Mouse (Mus musculus) frontal cortex, postnatal 14 days (tissue): ENCODE measurements at regions not wholly inside any gene's neighbourhood (a gene's known extent, or its start where the extent isn't known, plus 50 kb on each side); places are given as distances from the start of the nearest gene placed in this dataset.
A peak's percentile ranks its signal among the peaks of the same experiment; 100 is the strongest.
"Not testable (repeated sequence)": the region's sequence is repeated elsewhere in the genome, so short reads cannot be mapped to it uniquely, and the experiment has no call there.

Source experiments
- DNase-seq, 2 experiments: peaks; one replicate each; pipeline ENCODE4 v3.0.0; 2022; ENCODE audit warnings: low spot score in 2 of 2

DNA sequence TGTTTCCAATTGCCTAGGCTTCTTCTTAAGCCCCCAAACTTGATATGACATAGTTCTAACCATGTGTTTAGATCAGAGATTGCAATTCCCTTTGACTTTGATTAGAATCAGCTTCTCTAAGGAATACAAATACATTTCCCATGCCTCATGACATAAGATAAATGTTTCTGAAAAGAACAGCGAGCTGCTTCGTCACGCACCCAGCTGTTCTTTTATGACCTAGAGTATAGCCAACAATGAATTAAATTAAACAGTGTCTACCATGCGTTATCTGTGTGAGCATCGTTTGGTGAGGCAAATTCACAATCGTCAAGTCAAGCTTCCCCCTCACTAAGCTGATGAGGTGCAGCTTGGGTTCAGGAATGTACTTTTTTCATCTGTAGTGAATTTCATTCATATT is 261.8 kb upstream of the Dcbld2 start:
- DNase-seq = no peak

DNA sequence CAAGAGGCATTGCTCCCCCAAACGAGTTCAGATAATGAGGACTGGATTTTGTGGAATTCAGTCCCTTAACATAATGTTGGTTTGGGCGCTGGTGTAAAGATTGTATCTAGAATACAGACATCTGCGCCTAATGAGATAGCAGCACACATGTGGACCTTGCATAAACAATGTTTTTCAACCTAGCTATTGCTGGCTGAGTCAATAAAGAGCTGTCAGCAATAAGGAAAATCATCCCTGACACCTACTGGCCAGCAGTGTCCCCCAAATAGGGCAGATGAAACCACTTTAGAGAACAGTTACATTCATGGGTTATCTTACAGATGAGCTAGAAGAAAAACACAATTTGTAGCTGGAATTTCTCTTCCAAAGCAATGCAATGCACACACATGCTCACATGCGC is 252.7 kb upstream of the Dcbld2 start:
- no peak for DNase-seq

DNA sequence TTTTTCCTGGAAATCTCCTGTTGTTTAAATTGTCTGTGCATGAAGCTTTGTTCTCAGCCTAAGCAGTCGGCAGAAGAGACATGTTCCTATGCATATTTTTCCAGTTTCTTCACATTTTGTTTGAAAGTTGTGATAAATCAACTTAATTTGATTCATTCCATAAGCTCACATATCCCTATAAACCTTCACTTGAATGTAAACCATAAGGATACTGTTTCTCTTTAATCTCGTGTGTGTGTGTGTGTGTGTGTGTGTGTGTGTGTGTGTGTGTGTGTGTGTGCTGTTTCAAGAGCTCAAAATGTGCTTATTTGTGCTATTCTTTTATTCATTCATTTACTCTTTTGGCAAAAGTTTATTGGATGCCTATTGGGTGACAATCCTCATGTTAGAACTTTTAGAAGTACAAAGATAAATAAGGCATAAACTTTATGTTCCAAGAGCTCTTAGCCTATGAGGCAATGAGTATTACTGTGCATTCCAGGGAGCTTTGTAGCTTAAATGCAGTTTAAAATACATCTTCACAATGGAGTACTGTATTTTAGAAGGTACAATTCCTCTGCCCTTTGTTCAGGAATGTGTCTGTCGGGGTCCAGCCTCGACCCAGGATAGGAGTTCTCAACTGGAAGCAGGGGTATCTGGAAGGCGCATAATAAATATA is 229.4 kb upstream of the Dcbld2 start:
- DNase-seq = no peak

DNA sequence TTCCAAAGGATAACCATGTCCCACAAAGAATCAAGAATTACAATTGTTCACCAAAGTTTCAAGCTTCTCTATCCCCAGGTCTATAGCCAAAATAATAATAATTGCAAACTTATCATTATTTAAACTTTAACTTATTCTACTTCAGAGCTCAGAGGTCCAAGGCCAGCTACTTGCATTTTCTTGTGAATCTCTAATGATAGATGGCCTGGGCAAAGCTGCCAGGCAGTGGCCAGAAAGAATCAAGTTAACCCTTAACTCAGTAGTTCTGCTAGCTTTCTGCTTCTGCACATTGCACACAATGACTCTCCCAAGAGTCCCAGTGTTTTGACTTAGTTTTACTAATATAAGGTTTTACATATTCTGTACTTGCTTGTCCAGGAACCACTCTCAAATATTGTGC is 228.3 kb upstream of the Dcbld2 start:
- DNase-seq = not testable (repeated sequence)

DNA sequence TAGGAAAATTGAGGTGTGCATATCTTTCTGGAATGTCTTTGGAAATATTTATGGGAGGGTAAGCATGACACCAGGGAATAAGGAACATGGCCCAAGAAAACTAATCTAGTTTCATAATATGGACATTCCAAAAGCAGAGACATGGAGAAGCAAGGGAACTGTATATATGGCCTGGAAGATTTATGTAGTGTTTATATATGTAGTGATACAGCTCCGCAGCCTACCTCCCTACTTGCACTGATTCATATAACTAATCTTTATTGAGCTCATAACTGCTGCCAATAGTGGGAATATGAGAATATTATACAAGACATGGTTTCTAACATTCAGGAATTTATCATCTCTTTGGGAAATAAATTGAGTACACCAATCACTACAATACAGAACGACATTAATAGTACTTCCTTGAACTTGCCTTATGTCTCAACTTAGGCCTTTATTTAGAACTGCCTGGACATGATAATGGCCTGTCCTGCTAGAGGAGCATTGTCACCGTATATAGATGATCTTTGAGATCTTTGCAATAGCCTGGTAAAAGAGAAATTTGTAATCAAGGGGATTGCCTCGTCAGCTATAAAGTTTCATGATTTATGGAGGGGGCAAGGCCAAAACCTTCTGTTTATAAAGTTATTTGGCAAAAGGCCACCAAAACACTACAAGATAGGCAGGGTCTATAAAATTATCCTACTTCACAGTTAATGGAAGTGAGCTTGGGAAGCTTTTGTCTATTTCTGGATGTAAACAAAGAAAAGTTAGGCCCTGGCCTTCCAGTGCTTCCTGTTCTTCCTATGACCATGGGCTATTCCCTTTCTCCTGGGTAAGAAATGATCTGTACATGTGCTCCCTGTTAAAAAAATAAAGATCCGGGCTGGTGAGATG is 213.4 kb upstream of the Dcbld2 start:
- DNase-seq = no peak

DNA sequence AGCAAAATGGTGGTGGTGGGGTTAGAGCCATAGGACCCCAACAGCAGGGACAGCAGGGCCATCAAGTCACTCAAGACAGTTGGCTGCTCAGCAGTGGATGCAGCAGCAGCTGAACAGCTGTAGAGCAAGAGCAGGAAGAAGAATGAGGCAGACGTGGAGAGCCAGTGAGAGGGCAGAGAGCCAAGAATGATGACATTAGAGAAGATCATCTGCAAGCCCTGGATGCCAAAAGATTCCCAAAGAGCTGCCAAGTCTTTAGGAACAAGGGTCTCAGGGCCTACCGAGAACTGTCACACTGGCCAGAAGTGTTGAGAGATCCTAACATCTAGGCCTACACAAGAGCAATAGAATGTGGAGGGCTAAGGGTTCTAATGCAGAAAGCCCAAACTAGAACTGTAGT is 196.4 kb upstream of the Dcbld2 start:
- DNase-seq = no peak

DNA sequence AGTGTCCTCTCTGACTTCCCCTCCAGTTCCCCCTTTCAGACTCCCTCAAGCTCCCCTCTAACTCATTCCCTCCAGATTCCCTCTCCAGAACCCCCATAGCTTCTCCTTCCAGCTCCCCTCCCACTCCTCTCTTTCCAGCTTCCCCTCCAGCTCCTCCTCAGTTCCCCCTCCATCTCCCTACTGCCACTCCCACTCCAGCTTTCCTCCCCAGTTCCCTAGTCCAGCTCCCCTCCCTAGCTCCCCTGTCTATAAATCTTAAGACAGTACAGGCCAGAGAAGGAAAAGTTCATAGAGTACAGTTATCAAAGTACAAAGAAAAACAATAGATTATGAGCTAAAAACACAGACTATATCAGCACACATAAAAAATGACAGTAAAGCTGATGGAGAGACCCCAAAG is 173.6 kb upstream of the Dcbld2 start:
- no peak for DNase-seq

DNA sequence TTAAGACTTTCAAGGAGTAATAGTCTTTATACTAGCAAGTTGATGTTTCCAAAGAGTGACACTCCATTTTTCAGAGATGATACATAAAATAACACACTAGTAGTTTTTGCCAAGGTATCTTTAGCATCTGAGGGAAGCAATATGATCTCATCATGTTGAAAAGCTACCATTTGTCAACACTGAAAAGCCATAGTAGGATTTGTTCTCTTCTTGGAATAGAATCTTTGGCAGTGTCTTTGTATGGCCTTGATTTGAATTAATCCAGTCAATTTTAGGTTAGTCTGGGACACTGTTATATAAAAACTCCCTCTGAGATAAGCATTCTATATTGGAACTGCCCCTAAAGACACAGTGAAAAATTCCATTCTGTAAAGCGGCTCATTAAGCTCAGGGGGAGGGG is 171.4 kb upstream of the Dcbld2 start:
- no peak for DNase-seq

DNA sequence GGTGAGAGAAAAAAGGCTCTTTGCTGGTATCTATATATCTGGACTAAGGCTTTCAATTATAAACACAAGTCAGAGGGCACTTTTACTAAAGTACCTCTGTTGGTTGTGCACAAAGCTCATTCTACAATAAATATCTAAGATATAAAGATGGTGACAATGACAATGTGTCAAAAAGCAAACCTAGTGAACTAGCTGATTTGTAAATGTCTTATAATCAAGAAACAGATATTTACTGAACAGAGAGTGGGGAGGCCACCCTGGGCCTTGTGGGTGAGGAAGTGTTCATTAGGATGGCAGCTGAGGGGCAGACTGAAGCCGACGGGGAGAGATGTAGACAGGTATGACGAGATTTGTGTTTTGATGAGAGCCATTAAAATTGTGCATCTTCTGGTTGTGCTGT is 132.0 kb upstream of the Dcbld2 start:
- no peak for DNase-seq

DNA sequence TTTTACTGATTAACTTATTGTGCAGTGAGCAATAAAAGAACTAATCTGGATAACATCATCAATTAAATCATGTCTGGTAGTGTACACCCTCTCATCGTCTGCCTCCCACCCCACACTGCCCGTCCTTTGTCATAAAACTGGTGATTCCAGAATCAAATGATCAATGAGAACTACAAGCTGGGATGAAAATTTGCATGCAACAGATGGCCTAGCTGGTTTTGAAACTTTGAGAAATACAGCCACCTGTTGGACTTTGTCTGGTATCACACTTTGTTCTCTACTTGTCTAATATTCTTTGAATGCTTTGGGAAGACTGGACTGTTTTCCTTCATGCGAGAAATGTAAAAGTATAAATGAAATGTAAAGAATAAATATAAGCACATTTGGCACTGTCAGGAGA is 126.8 kb upstream of the Dcbld2 start:
- no peak for DNase-seq

DNA sequence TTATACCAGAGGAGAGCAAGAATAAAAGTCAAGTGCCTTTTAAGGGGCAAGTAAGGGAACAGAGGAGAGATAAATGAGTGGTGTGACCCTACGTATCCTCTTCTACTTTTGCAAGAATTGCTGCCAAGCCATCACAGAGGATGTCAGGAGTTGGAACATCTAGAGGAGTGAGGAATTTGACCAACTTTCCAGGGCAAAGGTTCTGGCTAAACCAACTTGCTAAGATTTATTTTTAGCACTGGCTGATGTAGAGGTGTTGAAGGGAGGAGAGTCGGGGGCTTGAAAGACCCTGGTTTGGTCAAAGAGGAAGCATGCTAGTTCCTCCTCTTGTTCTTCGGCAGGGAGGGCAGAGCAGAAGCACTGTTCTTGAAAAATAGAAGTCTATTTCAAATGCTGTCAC is 113.8 kb upstream of the Dcbld2 start:
- no peak for DNase-seq

DNA sequence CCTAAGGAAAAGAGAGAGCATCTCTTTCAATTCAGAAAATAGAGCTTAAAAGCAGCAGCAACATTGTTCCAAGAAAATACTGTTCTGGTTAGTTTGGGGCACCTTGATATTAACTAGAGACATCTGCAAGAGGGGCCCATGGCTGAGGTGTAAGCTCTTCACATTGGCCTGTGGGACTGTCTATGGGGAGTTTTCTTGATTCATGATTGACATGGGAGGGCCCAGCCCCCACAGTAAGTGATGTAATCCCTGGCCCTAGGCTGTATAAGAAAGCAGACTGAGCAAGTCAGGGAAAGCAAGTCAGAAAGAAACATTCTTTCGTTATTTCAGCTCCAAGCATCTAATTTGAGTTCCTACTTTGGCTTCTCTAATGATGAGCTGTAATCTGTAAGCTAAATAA is 113.1 kb upstream of the Dcbld2 start:
- no peak for DNase-seq

DNA sequence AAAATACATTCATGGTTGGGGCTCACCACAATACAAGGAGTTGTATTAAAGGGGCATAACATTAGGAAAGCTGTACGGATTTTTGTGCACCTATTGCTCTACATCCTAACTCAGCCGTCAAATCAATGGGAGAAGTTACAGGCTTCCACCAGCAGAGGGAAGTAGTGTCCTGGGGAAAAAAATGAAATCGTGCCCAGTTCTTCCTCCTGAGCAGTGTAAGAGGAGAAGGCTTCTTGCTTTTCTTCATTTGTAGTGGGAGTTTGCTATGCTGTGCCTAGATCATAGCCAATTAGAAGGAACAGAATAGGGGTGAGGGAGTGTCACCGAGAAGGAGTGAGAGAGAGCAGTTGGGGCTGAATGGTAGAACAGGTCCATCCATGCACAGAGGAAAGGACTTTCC is 108.7 kb upstream of the Dcbld2 start:
- DNase-seq = peak; percentile 27 to 59

DNA sequence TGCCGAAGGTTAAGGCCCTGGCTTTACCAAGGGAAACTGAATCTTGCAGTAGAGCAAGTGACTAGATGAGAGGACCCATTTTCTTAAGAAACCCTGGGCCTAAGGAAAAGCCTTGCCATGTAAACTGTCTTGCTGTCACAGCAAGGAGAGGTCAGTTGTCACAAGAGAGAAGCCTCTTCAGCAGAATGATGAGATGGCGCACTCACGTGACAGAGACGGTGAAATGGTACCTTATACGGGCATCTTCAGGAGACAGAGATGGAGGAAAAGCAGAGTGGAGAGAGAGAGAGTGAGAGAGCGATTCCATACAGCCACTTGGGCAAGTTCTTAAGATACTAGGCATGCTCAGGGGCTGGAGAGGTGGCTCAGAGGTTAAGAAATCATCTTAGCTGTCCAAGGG is 108.1 kb upstream of the Dcbld2 start:
- no peak for DNase-seq

DNA sequence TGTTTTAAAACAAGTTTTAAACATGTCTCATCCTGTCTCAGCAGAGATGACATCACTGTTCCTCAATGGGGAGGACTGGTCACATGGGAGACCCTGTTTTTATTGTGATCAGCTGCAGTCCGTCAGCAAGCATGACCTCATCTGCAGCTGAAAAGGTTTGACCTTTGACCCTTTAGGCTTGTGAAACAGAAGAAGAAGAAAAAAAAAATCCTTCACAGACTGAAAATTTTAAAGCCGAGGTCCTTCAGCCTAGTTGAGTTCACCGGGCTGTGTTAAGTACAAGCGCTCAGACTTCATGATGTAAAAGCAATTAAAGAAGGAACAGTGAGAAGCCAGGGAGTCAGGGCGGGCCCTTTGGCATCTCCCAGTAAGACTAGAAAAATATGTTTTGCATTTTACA is 104.7 kb upstream of the Dcbld2 start:
- no peak for DNase-seq

DNA sequence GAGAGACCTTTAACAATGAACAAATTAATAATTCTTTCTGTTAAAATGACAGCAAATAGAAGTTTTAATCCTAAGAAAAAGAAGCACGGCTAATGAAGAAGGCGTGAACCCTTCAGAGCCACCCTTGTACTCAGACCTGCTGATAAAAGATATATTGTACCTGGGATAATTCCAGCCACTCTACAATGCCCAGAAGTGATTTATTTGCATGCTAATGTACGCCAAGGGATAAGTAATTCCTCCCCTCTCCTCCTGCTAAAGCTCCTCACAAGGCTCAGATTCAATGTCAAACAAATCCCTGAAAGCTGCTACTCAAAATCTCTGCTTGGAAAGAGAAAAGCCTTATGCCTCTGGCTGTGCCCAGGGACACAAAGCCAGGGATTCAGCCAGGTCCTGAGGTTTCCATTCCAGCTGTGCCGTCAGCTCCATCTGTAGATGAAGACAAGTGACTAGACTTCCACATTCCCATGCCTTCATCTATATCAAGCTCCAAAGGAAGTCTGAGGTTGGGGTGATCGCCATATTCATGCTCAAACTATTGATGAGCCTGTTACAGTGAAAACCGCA is 91.3 kb upstream of the Dcbld2 start:
- no peak for DNase-seq

DNA sequence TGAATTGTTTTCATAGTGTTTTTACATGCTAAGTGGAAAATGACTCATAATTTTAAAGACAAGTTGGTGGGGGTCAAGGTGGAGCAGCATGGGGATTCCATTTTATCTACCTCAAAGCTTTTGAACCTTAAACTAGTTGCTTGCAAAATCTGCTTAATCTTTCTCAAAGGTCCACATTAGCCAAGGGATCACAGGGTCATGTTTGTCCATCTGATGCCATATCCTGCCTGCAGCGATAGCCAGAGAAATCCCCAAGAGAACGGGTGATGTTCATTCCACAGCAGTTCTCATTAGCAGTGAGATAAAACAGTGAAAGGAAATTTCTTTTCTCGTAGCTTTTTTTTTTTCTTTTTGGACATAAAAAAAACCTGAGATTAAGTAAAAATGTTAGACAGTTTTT is 77.2 kb upstream of the Dcbld2 start:
- no peak for DNase-seq

DNA sequence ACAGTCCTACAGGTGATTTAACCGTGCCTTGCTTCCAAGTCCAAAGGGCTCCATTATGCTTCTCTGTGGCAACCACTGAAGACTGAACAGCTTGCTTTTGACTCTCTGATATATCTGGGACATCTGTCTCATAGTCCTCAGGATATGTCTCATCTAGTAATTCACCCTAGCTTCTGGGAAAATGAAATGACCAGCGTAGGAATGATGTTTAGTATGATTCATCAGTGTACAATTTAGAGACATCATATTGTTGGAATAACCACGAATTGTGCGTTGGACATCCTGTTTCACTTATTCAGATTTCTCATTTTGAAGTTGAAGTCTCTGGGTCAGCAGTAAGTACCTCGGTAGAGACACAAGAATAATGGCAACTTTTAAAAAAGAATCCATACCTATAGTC is 64.3 kb upstream of the Dcbld2 start:
- no peak for DNase-seq

DNA sequence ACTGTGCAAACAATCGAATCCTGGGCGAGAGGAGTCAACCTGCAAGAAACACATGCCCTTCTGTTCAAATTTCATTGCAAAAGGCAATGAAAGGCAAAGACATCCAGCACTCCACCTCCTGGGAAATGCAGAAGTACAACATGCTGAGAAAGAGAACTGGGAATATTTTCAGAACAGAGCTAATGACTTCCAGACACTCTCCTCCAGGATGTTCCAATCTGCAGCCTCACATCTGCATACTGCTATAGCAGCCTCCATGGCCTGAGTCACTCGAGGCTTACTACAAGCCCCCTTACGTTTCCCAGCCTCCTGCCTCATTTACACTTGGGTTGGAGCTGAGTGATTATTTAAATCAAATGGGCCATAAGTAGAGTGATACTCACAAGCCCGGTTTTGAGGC is 58.9 kb upstream of the Dcbld2 start:
- no peak for DNase-seq

DNA sequence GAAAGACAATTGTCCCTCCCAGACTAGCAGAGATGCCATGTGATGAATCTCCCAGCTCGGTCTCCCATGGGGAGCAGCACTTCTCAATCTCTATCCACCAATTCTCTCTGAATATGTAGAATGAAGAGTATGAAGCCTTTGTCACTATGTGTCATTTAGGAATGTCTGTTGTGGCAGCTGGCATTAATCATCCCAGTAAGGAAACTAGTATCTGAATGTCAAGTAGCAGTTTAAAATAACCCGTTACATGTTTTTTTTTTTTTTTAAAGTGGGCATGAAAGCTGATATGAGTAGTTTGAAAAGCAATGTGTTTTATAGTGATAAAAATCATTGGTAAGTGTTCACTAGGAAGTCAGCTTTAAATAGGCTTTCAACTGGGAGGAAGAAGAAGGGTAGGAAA is 58.4 kb upstream of the Dcbld2 start:
- no peak for DNase-seq

DNA sequence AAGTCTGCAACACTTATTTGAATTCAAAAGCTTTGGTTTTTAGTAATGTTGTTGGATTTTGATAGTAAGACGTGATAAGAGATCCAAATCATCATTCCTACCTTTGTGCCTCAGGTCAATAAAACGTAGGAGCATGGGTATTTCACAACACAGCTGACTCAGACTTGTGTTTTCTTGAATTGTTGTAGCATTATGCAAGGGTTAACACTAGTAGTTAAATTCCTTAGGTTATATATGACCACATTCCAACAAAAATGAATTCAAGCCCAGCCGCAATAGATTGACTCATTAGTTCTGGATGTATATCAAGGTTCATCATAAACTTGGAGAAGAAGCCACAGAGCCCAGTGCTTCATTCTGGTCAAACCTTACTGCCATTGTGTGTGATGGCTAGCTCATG is 56.1 kb upstream of the Dcbld2 start:
- no peak for DNase-seq

DNA sequence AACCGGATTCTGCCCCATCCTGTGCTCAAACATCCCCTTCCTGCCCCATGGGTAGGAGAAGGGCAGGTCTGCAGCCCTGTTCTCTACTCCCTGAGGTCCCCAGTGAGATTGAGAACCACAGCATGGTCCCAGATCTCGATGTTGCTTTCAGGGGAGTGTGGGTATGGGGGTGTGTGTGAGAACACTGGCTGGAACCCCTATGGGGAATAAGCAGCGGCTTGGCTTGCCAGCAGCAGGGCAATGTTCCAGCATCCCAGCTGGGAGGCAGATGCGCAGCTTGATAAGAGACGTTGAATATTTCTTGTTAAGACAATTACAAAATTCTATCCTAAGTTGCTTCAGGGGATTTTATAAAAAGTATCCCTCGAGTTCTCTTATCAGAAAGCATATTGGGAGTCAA is 53.7 kb upstream of the Dcbld2 start:
- DNase-seq = no peak
